Mouse (Mus musculus): ENCODE data around the gene Klhl20. TPM values are rescaled to one million over a fixed set of nuclear protein-coding genes. Genes with fewer than 3 reads are reported as not detected.

The Klhl20 gene
- polyA plus RNA-seq, 1 experiment, result 8.8 TPM

DNA sequence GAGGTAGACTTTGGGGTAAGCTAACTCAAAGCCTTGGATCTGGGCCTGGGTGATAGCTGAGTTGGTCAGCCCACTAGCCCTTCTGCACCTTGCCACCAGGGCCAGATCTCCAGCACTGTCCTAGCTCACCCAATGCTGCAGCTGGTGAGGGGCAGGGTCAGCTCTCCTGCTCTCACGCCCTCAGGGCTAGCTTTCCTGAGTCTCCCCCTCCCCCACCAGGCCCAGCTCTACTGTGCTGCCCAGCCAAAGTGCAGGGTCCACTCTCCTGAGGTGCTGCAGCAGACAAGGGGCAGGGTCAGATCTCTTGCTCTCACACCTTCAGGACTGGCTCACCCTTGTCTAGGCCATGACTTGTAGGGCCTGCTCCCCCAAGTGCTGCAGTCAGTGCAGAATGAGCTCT is 4.8 kb downstream of the Klhl20 start:
- no peak for DNase-seq (ENCODE audit: low read depth in 1 of 2, low spot score in 2 of 2)
- H3K4me3 ChIP-seq (ENCODE audit: extremely low read depth, insufficient read depth, insufficient read length), result no peak overlapping the region
- 89% methylated on average over 1 of the region's 1 CpGs for WGBS
- TF ChIP-seq POLR2A (IDR thresholded peaks at IDR 0.05; ENCODE audit: low read depth, low read length), result no peak
- no peak for TF ChIP-seq CTCF (IDR thresholded peaks at IDR 0.05; ENCODE audit: extremely low read depth, insufficient read depth, insufficient read length, insufficient replicate concordance)
- no peaks in the 10 kb centered on the region for H3K27me3 ChIP-seq (ENCODE audit: control insufficient read depth, insufficient read depth, low read length)
- H3K27ac ChIP-seq (ENCODE audit: insufficient read depth, low read length), result no peak overlapping the region
- no peaks in the 10 kb centered on the region for H3K4me1 ChIP-seq (ENCODE audit: control insufficient read depth, insufficient read depth, insufficient read length)
- 0 out of 2 replicates have a peak, but pooled peaks cover 1% of the 10 kb centered on the region for H3K36me3 ChIP-seq (ENCODE audit: control insufficient read depth, insufficient read depth, low read length)

DNA sequence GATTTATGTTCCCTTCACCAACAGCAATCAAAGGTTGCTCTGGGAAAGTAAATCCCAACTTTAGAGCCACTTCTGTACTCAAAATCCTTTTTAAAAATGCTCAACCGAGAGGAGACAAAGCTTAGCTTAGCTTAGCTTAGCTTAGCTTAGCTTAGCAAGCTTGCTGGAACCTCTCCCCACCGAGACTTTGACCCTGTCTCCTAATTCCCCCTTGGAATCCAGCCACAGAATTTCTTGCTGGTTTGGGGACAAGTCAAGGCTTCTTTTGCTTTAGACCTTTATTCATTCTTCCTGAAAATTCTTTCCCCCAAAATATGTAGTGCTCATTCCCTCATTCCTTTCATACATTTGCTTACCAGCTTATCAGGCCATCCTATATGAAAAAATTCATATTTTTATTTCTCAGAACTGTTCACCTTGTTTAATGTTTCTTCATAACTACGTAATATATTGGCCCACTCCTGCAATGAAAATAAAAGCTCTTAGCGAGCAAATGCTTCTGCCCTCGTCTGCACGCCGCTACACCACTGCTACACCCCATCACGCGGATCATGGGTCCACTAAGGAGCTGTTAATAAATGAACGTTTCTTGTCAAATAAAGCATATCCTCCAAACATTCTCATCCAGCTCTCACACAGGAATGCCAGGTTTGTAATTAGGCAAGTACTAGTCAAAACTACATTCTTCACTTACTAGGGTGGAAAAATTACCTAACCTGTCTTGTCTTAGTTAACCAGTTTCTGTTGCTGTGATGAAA is 8.5 kb downstream of the Klhl20 start:
- 91% methylated on average over 10 of the region's 10 CpGs for WGBS
- Histone ChIP-seq H3K4me1 (ENCODE audit: control insufficient read depth, insufficient read depth, insufficient read length) (no peaks in the 10 kb centered on the region), H3K4me3 (ENCODE audit: extremely low read depth, insufficient read depth, insufficient read length) (no peak overlapping the region), H3K36me3 (ENCODE audit: control insufficient read depth, insufficient read depth, low read length) (0 out of 2 replicates have a peak, but pooled peaks cover 1% of the 10 kb centered on the region), H3K27ac (ENCODE audit: insufficient read depth, low read length) (no peak overlapping the region), H3K27me3 (ENCODE audit: control insufficient read depth, insufficient read depth, low read length) (no peaks in the 10 kb centered on the region)
- TF ChIP-seq CTCF (IDR thresholded peaks at IDR 0.05; ENCODE audit: extremely low read depth, insufficient read depth, insufficient read length, insufficient replicate concordance), result no peak
- TF ChIP-seq POLR2A (IDR thresholded peaks at IDR 0.05; ENCODE audit: low read depth, low read length), result no peak
- no peak for DNase-seq (ENCODE audit: low read depth in 1 of 2, low spot score in 2 of 2)

DNA sequence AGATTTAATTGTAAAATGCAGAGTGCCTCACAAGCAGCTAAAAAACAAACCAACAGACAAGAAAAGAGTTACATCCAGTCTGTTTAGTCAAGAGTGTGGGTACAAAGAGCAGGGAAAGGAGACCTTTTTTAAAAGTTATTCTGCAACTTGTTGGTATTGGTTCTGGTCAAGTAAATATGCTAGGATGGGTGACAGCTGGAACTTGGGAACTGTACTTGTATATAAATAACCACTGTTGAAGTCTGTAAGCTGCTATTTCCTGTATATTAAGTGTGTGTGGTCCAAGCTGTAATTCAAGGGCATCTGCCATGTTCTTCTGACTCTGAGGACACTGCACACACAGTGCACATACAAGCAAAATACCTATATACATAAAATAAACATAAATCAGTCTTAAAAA is 16.7 kb downstream of the Klhl20 start:
- TF ChIP-seq CTCF (IDR thresholded peaks at IDR 0.05; ENCODE audit: extremely low read depth, insufficient read depth, insufficient read length, insufficient replicate concordance) (no peak), POLR2A (IDR thresholded peaks at IDR 0.05; ENCODE audit: low read depth, low read length) (no peak)
- no peak for DNase-seq (ENCODE audit: low read depth in 1 of 2, low spot score in 2 of 2)
- Histone ChIP-seq H3K36me3 (ENCODE audit: control insufficient read depth, insufficient read depth, low read length) (peaks cover under 1% of the 10 kb centered on the region; the same call in 1 of the 2 replicates), H3K4me3 (ENCODE audit: extremely low read depth, insufficient read depth, insufficient read length) (no peak overlapping the region), H3K27me3 (ENCODE audit: control insufficient read depth, insufficient read depth, low read length) (no peaks in the 10 kb centered on the region), H3K27ac (ENCODE audit: insufficient read depth, low read length) (no peak overlapping the region), H3K4me1 (ENCODE audit: control insufficient read depth, insufficient read depth, insufficient read length) (no peaks in the 10 kb centered on the region; the same call in none of the 2 replicates)

DNA sequence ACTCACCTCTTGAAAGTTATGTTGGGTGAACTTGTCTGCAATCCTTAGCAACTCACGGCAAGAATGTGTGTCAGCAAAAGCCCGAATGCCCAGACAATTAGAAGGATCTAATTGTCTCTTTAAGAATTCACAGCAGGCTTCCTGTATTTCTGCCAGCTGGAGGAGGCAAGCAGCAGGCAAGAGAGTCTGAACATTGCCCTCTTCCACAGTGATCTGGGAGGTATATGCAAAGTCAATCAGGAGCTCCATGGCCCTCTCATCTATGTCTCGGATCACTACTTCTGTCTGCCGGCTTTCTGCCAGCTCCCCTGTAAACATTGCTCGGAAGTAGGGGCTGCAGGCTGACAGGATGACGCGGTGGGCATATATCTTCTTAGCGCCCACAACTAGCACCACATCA is 22.1 kb downstream of the Klhl20 start:
- DNase-seq (ENCODE audit: low read depth in 1 of 2, low spot score in 2 of 2), result no peak
- H3K4me1 ChIP-seq (ENCODE audit: control insufficient read depth, insufficient read depth, insufficient read length), result no peaks in the 10 kb centered on the region; the same call in 1 of the 2 replicates
- no peak overlapping the region for H3K4me3 ChIP-seq (ENCODE audit: extremely low read depth, insufficient read depth, insufficient read length)
- WGBS, result 92% methylated on average over 8 of the region's 8 CpGs
- H3K27ac ChIP-seq (ENCODE audit: insufficient read depth, low read length), result no peak overlapping the region
- no peak for TF ChIP-seq POLR2A (IDR thresholded peaks at IDR 0.05; ENCODE audit: low read depth, low read length)
- no peaks in the 10 kb centered on the region for H3K27me3 ChIP-seq (ENCODE audit: control insufficient read depth, insufficient read depth, low read length)
- H3K36me3 ChIP-seq (ENCODE audit: control insufficient read depth, insufficient read depth, low read length), result peaks cover 13% of the 10 kb centered on the region

DNA sequence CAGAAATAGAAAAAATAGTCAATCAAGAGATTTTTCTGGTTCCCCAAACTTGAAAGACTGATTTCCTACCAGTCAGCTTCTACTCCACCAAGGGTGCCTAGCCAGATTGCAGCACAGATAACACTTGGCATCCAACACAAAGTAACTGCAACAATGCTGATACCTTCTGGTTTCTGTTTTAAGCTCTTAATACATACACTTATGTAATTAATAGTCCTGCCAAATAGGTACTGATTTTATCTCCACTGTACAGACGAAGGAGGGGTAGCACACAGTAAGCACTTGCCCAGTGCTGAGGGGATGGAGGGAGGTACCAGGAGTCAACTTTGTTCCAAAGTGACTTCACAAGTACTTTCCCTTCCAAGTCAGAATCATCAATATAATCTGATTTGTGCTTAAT is 27.5 kb downstream of the Klhl20 start:
- peaks cover 11% of the 10 kb centered on the region for H3K36me3 ChIP-seq (ENCODE audit: control insufficient read depth, insufficient read depth, low read length)
- no peaks in the 10 kb centered on the region for H3K4me1 ChIP-seq (ENCODE audit: control insufficient read depth, insufficient read depth, insufficient read length)
- TF ChIP-seq CTCF (IDR thresholded peaks at IDR 0.05; ENCODE audit: extremely low read depth, insufficient read depth, insufficient read length, insufficient replicate concordance) (no peak), POLR2A (IDR thresholded peaks at IDR 0.05; ENCODE audit: low read depth, low read length) (no peak)

DNA sequence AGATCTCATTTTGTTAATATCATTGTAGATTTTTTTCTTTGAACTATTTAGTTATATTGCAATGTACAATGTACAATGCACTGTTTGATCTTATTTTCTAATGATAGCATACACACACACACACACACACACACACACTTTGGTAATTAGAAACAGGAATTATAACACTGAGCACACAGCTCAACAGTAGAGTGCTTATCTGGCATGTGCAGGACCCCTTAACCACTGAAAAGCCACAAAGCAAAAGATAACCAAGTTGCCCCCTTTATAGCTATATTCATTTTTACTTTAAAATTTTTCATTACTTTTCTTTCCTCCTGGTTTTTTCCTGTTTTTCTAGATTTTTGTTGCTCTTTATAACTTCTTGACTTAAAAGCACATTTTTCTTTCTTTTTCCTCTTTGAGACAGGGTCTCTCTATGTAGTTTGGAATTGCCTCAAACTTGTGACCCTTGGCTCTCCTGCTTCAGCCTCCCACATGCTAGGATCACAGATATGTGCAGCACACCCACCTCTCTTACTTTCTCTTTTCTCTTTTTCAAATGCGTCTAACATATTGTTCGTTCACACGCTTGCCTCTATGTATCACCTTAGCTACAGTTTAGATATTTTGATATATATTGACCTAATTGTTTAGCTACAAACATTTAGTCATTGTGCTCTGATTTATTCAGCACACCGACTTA is 31.4 kb downstream of the Klhl20 start:
- 82% methylated on average over 4 of the region's 4 CpGs for WGBS
- Histone ChIP-seq H3K4me3 (ENCODE audit: extremely low read depth, insufficient read depth, insufficient read length) (no peak overlapping the region), H3K4me1 (ENCODE audit: control insufficient read depth, insufficient read depth, insufficient read length) (no peaks in the 10 kb centered on the region), H3K27me3 (ENCODE audit: control insufficient read depth, insufficient read depth, low read length) (no peaks in the 10 kb centered on the region), H3K36me3 (ENCODE audit: control insufficient read depth, insufficient read depth, low read length) (peaks cover 15% of the 10 kb centered on the region), H3K27ac (ENCODE audit: insufficient read depth, low read length) (no peak overlapping the region)
- no peak for DNase-seq (ENCODE audit: low read depth in 1 of 2, low spot score in 2 of 2)
- TF ChIP-seq POLR2A (IDR thresholded peaks at IDR 0.05; ENCODE audit: low read depth, low read length) (no peak), CTCF (IDR thresholded peaks at IDR 0.05; ENCODE audit: extremely low read depth, insufficient read depth, insufficient read length, insufficient replicate concordance) (no peak)

More for the DNA sequence above, 27.5 kb downstream of the Klhl20 start:
- WGBS, result 75% methylated on average over 1 of the region's 1 CpGs
- Histone ChIP-seq H3K4me3 (ENCODE audit: extremely low read depth, insufficient read depth, insufficient read length) (no peak overlapping the region), H3K27me3 (ENCODE audit: control insufficient read depth, insufficient read depth, low read length) (no peaks in the 10 kb centered on the region), H3K27ac (ENCODE audit: insufficient read depth, low read length) (no peak overlapping the region)
- no peak for DNase-seq (ENCODE audit: low read depth in 1 of 2, low spot score in 2 of 2)

DNA sequence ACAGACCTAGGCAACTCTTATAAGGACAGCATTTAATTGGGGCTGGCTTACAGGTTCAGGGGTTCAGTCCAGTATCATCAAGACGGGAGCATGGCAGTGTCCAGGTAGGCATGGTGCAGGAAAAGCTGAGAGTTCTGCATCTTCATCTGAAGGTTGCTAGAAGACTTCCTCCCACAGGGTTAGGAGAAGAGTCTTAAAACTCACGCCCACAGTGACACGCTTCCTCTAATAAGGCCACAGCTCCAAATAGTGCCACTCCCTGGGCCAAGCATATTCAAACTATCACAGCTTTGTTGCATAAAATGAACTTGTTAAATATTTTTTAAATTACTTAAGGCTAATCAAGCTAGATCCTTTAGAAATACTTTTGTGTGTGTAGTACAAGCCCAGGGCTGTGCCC is 54.1 kb downstream of the Klhl20 start:
- Histone ChIP-seq H3K27ac (ENCODE audit: insufficient read depth, low read length) (no peak overlapping the region), H3K36me3 (ENCODE audit: control insufficient read depth, insufficient read depth, low read length) (peaks cover 3% of the 10 kb centered on the region; the same call in 1 of the 2 replicates), H3K4me3 (ENCODE audit: extremely low read depth, insufficient read depth, insufficient read length) (no peak overlapping the region), H3K4me1 (ENCODE audit: control insufficient read depth, insufficient read depth, insufficient read length) (peaks cover 7% of the 10 kb centered on the region), H3K27me3 (ENCODE audit: control insufficient read depth, insufficient read depth, low read length) (no peaks in the 10 kb centered on the region)
- 74% methylated on average over 3 of the region's 3 CpGs for WGBS
- DNase-seq (ENCODE audit: low read depth in 1 of 2, low spot score in 2 of 2), result no peak
- TF ChIP-seq CTCF (IDR thresholded peaks at IDR 0.05; ENCODE audit: extremely low read depth, insufficient read depth, insufficient read length, insufficient replicate concordance), result no peak
- no peak for TF ChIP-seq POLR2A (IDR thresholded peaks at IDR 0.05; ENCODE audit: low read depth, low read length)

Data from spleen, adult 2 months (tissue).